Mouse (Mus musculus) R1 (cell line): ENCODE measurements around the gene Hsbp1.

Experiments
- DNase-seq: peaks from one replicate; pipeline ENCODE4 v3.0.0-alpha.2; 2018; ENCODE audit warnings: low read depth, low spot score

Gene Hsbp1

DNA sequence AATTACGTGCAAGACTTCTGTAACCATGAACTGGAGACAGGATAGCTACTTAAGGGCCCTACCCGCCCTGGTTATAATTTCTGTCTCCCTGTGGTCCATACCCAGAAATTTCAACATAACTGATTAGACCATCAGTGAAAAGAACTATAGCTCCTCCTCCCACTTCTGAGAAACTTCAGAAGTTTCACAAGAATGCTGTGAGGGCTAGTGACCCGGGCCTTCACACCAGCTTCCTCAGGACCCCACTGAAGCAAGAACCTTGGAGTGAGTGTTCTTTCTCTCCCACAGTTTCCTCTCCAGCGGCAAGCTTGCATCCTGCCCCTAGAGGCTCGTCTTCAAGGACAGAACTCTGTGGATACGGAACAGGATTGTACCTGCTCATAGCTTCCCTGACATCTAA is 41.6 kb downstream of the Hsbp1 start:
- no peak for DNase-seq

DNA sequence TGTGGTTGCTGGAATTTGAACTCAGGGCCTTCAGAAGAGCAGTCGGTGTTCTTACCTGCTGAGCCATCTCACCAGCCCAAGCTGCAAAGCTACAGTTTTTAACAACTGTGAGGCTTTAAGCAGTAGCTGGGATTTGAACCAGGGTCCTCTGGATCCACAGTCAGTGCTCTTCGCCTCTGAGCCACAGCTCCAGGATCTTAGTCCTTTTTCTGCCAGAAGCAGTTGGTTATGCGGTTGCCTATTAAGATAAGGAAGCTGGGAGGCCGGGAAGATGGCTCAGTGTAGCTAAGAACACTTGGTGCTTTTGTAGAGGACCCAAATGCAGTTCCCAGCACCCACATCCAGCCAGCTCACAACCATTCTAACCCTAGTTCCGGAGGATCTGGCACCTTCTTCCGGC is 42.7 kb downstream of the Hsbp1 start:
- DNase-seq: no peak

DNA sequence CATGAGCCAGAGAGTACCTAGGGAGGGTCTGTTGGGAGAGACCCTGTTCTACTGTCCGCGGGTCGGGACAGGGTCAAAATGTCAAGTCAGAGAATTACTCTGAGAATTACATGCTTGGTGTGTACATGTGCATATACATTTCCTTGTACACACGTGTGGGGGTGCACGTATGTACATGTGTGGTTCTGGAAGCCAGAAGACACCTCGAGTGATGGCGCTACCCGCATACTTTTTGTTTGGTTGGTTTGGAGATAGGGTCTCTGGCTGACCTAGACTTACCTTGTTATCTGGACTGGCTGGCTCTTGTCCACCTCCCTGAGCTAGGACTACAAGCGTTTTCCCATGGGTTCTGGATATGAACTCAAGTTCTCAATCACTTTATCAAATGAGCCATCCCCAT is 49.8 kb downstream of the Hsbp1 start:
- no peak for DNase-seq

DNA sequence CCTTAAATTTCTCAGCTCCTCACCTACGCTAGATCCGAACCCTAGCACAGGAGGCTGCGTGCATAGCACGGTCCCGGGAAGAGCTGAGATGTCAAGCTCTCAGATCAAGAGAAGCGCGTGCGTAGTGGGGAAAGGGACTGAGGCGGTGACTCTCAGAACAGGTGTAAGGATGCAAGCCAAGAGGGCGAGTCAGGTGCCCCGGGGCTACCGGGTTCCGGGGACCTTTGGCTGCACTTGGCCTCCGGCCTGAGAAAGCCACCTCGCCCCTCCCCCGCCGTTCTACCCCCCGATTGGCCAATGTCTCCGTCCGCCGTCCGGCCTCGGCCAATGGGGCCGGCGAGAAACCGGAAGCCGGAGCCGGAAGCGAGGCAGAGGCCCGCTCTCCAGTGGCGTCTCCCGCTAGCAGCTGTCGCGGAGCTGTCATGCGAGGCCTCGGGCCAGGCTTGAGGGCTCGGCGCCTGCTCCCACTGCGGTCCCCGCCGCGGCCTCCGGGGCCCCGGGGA is 50.3 kb downstream of the Hsbp1 start, which contains the start of gene Mlycd:
TSS of gene Mlycd (plus strand) at position 355 of the 503 bp plus-strand sequence.
- peak; percentile 89 for DNase-seq

DNA sequence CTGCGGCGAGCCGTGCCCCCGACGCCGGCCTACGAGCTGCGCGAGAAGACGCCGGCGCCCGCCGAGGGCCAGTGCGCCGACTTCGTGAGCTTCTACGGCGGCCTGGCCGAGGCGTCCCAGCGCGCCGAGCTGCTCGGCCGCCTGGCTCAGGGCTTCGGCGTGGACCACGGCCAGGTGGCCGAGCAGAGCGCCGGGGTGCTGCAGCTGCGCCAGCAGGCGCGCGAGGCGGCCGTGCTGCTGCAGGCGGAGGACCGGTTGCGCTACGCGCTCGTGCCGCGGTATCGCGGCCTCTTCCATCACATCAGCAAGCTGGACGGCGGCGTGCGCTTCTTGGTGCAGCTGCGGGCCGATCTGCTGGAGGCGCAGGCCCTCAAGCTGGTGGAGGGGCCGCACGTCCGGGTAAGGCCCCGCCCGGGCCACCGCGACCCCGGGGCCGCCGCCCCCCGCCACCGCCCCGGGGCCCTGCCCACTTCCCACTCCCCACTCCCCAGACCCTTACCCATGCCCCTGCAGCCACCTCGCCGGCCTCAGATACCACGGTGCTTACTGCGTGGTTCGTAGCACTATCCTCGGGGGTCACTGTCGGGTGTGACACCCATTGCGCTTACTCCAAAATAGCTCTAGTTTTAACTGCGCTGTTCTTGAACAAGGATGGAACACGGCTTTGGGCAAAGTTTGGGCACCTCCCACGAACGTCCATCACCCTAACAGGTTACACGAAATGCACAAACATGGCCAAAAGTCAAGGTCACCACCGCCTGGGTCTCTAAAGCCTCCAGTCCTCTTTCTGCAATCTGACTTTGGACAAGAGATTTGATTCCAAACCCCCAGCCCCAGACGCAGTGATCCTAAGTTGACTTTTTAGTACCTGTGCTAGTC is 51.0 kb downstream of the Hsbp1 start:
- peak; percentile 41 for DNase-seq
